Mouse (Mus musculus) ovary, postnatal 10 days (tissue): Measurements from ENCODE around the gene Cab39.

Experiments
- DNase-seq: peaks from one replicate; pipeline ENCODE4 v3.0.0; 2022; ENCODE audit warnings: low spot score

Cab39 gene

GRCm38 (mm10) chr1:85900521-85901333 lies 107.5 kb downstream of the Cab39 start:
- no peak for DNase-seq
